Mouse (Mus musculus) lung, adult 2 months (tissue): ENCODE results near the gene Klhl29. TPM values are rescaled to one million over a fixed set of nuclear protein-coding genes. Genes with fewer than 3 reads are reported as not detected.

Experiments used
- DNase-seq: peaks from one replicate; pipeline ENCODE4 v3.0.0; 2022
- H3K4me1 ChIP-seq: fragments of 200-500 bp; 2 replicates; pipeline ENCODE4 v1.6.1; 2011; ENCODE audit warnings: low read length; ENCODE audit not compliant: control insufficient read depth, insufficient read depth
- H3K4me3 ChIP-seq: fragments of 200-500 bp; replicated peaks from 2 replicates; pipeline ENCODE3; 2011; ENCODE audit warnings: low read depth, mild to moderate bottlenecking, control low read depth, low read length; ENCODE audit errors: extremely low read depth
- CTCF ChIP-seq: fragments of 200-500 bp; IDR thresholded peaks from 2 replicates; pipeline ENCODE4 v1.5.1; 2011; ENCODE audit warnings: mild to moderate bottlenecking, low read length, control low read depth; ENCODE audit not compliant: insufficient read depth
- POLR2A ChIP-seq: fragments of 200-500 bp; IDR thresholded peaks from 2 replicates; pipeline ENCODE4 v1.6.1; 2011; ENCODE audit warnings: low read depth, mild to moderate bottlenecking, control low read depth, low read length, borderline replicate concordance; ENCODE audit errors: extremely low read depth
- WGBS: fragments of 180-500 bp; shearing (Covaris S2); methylation state at CpG from one replicate; pipeline ENCODE4 v1.1.7; 2018; 5-methylcytosine and 5-hydroxymethylcytosine counted together
- polyA plus RNA-seq: library from polyadenylated mRNA; depleted of rRNA; stranded (reverse); fragments of >200 nt; gene quantifications from 2 replicates; pipeline ENCODE4 v1.2.3, GENCODE M21; 2012

Klhl29 gene
- polyA plus RNA-seq, 1 experiment = 4.6 TPM

DNA sequence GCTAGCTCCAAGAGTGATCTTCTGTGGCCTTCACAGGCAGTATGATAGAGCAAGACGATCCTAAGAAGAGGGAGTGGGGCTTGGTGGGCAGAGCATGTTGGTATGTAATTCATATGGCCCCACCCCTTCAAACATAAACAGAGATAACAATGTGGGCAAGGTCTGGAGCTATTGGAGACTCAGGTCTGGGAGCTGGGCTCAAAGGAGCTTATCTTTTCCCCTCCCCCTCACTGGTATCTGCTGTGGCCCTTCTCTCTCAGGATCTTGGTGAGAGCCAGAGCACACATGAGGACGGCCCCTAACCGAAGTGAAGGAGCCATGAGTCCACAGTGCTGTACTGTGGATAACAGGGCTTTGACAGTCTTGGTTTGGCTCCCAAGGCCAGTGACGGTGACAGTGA lies 108.7 kb downstream of the Klhl29 start:
- TF ChIP-seq POLR2A (no peak), CTCF (no peak)
- 46% methylated on average over 4 of the region's 4 CpGs for WGBS
- H3K4me1 ChIP-seq = 0 out of 2 replicates have a peak, but pooled peaks cover 2% of the 10 kb centered on the region

DNA sequence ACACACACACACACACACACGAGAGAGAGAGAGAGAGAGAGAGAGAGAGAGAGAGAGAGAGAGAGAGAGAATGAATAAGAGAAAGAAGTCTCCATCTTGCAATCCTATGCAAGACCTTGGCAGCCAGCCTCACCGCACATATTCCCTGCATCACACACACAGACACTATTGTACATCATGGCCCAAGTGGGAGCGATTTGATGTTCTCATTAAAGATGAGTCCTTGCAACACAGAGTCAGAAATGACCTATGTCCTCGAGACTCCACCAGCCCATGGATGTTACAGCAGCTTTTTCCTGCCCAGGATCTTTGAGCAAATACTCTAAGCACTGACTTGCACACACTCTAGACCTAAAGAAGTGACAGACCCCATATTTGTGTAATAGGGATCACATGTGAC lies 114.0 kb downstream of the Klhl29 start:
- H3K4me1 ChIP-seq = no peaks in the 10 kb centered on the region
- WGBS = 71% methylated on average over 4 of the region's 4 CpGs
- H3K4me3 ChIP-seq = no peak overlapping the region
- TF ChIP-seq POLR2A = no peak
- TF ChIP-seq CTCF = no peak
- DNase-seq = no peak

More for the DNA sequence above, 108.7 kb downstream of the Klhl29 start:
- no peak overlapping the region for H3K4me3 ChIP-seq
- DNase-seq = no peak

DNA sequence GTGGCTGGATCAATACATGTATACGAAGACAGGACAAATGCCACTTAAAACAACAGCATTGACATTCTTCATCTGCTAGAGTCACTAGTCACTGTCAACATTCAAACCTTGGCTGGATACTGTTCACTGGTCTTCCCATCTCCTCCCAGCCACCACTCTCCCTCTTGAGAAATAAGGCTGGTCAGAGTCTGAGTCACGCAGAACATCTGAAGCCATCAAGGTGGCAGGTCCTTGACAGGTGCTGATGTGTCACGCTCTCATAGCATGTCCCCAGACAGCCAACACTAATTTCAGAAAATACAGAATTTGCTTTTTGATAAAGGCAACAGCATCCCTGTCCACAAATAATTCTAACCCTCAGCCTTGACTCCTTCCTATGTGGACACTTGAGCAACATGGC lies 116.7 kb downstream of the Klhl29 start:
- DNase-seq = no peak
- Histone ChIP-seq H3K4me1 (no peaks in the 10 kb centered on the region), H3K4me3 (no peak overlapping the region)
- WGBS = 93% methylated on average over 3 of the region's 3 CpGs
- TF ChIP-seq CTCF (no peak), POLR2A (no peak)

DNA sequence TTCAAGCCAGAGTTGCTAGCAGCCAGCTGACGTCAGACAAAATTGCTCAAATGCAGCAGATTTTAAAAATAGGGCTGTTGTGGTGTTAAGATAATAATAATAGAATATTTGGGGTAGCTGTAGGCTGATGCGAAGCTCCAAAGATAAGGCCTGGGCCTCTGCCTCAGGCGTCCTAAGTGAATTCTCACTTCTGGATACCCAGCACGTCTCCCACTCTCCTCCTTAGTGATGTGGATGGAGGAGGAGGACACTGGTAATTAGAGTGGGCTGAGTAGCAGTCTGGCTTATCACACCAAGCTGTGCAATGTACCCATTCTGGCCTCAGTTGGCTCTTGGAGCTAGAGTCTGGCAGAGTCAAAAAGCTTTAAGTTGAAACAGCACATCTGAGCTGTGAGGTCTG lies 118.3 kb downstream of the Klhl29 start:
- no peak overlapping the region for H3K4me3 ChIP-seq
- TF ChIP-seq POLR2A (no peak), CTCF (no peak)
- WGBS = 84% methylated on average over 4 of the region's 4 CpGs
- no peak for DNase-seq
- H3K4me1 ChIP-seq = no peaks in the 10 kb centered on the region

DNA sequence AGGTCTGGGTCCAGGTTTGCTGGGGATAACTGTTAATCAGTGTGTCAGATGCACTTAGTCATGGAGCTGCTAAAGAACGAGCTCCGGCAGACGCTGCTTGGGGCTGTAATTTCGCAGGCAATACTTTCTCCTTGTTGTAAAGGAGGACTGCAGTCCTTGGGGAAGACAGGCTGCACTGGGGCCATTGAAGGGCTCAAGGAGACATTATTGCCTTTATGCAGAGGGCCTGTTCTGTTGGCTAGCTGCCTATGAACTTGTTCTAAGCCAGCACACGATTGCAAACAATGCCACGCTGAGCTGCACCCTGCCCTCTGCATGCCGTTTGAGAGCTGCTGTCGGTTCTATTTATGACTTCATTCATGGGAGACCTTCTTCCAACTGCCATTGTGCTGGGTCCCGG lies 120.4 kb downstream of the Klhl29 start:
- TF ChIP-seq CTCF (no peak), POLR2A (no peak)
- no peaks in the 10 kb centered on the region for H3K4me1 ChIP-seq
- 65% methylated on average over 9 of the region's 9 CpGs for WGBS
- H3K4me3 ChIP-seq = no peak overlapping the region
- DNase-seq = no peak

DNA sequence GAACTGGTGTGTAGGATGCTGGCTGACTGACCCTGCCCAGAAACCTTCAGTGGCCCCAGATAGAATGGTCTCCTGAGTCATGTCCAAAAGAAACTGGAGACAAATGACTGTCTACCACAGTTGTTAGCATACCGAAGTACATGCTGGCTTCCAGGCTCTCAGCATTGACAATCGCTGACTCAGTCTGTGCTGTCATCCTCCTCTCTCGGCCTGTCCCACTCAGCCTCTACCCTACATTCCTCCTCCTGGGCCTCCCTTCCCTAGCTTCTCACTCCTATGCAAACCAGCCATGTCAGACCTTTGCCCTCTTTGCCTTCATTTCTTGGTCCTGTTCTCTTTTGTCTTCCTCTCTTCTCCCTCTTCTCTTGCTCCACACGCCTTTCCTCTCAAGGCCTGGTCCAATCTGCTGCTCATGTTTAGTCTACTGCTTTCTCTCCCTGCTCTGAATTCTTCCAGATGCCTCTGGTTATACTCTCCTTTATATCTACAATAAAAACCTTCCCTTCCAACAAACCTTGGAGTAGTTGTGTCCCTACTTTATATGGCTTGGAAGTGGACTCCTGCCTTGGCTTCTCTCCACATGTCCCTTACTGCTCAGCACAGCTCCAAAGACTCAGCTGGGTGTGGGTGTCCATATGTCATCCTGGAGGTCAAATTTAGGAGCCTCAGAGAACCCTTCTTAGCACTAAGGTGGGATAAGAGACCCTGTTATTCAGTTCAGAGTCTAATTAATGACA lies 121.1 kb downstream of the Klhl29 start:
- no peak overlapping the region for H3K4me3 ChIP-seq
- no peak for TF ChIP-seq CTCF
- TF ChIP-seq POLR2A = no peak
- no peaks in the 10 kb centered on the region for H3K4me1 ChIP-seq
- 81% methylated on average over 4 of the region's 4 CpGs for WGBS
- DNase-seq = no peak

DNA sequence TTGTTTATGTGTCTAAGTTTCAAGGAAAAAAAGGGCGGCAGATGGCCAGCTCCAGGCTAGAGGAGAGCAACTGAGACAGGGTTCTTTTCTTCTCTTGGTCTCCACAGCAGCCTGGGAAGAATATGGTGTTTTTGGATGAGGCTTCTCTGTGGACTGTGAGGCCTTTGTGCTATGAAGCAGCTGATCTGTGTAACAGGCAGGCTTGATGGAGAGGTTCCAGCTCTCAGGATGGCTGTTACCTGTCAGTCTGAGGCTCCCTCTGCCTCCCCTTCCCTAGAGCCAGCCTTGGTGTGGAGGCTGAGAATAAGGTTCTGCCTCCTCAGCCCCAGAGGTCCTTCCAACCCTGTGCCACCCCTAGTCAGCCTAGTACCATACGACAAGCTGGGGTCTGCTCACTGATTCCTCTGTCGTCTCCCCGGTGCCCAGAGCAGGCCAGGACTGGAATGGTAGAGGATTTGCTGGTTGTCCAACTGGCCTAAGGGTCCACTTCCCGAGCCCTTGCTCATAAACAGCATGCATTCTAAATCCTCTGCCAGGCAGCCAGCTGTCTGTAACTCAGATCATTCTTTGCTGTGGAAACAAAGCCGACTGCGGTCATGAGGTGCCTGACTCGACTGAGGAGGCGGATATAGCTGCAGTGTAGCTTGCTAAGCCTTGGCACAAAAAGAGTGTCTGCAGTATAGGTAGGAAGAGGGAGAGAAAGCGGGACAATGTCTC lies 122.0 kb downstream of the Klhl29 start:
- H3K4me1 ChIP-seq = no peaks in the 10 kb centered on the region
- TF ChIP-seq POLR2A = no peak
- TF ChIP-seq CTCF = no peak
- WGBS = 74% methylated on average over 10 of the region's 10 CpGs
- DNase-seq = no peak
- no peak overlapping the region for H3K4me3 ChIP-seq

DNA sequence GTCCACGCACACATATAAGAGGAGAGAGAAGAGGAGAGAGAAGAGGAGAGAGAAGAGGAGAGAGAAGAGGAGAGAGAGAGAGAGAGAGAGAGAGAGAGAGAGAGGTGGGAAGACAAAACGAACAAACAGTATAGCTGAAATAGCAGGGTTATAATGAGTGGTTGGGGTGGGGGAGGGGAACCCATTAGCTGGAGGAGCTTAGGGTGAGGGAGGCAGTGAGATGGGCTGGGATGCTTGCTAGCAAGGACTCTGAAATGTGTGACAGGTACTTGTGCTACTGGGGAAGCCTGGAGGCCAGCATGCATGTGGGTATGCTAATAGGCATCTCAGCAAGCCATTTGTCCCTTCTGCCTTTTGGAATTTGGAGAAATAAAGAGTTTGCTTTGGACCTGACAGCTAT lies 122.9 kb downstream of the Klhl29 start:
- no peak for DNase-seq
- no peak overlapping the region for H3K4me3 ChIP-seq
- no peaks in the 10 kb centered on the region for H3K4me1 ChIP-seq
- TF ChIP-seq POLR2A = no peak
- no peak for TF ChIP-seq CTCF
- WGBS = 74% methylated on average over 2 of the region's 2 CpGs

DNA sequence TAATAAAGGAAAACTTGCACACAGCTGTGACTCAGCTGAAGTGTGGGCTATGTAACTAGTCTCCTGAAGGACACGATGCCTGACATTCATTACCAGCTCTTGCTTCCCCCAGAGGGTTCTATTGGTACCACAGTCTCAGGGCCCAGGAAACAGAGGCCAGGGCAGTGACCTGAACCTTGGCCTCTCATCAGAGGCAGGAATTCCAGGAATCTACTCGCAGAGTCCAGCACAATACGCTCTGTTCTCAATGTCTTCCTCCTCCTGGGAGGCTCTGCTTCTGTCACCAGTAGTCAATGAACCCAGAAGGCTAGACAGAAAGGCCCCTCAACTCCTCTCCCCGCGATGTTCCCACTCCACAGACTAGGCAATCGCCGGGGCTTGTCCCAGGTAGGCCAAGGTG lies 125.4 kb downstream of the Klhl29 start:
- Histone ChIP-seq H3K4me1 (no peaks in the 10 kb centered on the region), H3K4me3 (no peak overlapping the region)
- TF ChIP-seq POLR2A (no peak), CTCF (peak; percentile 22; the same call in 1 of the 2 replicates)
- no peak for DNase-seq
- 53% methylated on average over 7 of the region's 7 CpGs for WGBS

DNA sequence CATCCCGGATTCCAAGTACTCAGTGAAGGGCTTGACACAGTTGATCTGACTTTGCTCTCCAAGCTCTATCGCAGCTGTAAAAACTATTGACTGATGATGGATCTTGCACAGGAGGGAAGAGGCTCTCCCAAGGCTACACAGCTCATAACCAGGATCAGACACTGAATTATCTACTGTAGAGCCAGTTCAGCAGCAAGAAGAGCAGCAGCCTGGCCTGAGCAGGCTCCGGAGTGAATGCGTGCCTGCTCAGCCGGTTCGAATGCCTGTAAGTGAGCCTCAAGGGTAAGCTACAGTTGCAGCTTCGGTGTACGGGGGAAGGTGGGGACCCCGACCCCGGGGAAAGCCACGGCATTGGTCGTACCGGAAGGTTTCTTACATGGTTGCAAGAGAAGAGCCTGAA lies 126.4 kb downstream of the Klhl29 start:
- no peak overlapping the region for H3K4me3 ChIP-seq
- DNase-seq = no peak
- no peak for TF ChIP-seq POLR2A
- no peak for TF ChIP-seq CTCF
- H3K4me1 ChIP-seq = no peaks in the 10 kb centered on the region
- WGBS = 93% methylated on average over 13 of the region's 13 CpGs
